18 mouse cellular contexts compared by ENCODE assay signal in the genomic region with DNA sequence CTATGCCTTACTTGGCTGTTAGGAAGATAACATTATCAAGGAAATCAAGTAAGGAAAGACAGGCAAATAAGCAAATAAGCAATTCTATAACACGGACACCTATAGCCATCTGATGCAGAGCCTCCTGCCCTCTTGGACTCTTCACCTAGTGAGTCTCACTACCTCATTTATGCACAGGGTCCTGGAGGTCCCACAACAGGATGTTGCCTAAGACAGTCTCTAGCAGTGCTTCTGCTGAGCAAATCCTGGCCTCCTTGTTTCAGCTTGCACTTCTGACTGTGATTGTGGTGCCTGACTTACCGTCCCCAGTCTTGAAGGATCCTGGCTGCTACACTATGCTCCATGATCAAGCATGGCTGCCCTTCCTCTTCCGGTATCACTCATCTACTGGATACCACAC.
"Had no signal": no experiment of that assay in that cellular context is flagged by ENCODE, and none has a peak within 500 bp of the region (broad histone marks: within the 10 kb centered on the region; RNA-seq: fewer than 3 reads in every experiment).

No protein-coding gene starts in this region.

- H3K27ac ChIP-seq: kidney, embryonic 15.5 days; left cerebral cortex, adult 2 months; liver, embryonic 13.5 days; macrophage; midbrain, embryonic 12.5 days; midbrain, embryonic 15.5 days; neural tube, embryonic 13.5 days; stomach, postnatal 0 days had no signal

- H3K36me3 ChIP-seq: kidney, embryonic 15.5 days; liver, embryonic 13.5 days; midbrain, embryonic 12.5 days; midbrain, embryonic 15.5 days; neural tube, embryonic 13.5 days had no signal

- H3K9me3 ChIP-seq: kidney, embryonic 15.5 days; liver, embryonic 13.5 days; midbrain, embryonic 12.5 days; midbrain, embryonic 15.5 days; neural tube, embryonic 13.5 days had no signal

- H3K4me1 ChIP-seq: liver, embryonic 13.5 days; midbrain, embryonic 12.5 days had no signal

- H3K4me2 ChIP-seq: kidney, embryonic 15.5 days; liver, embryonic 13.5 days; lung, embryonic 14.5 days; midbrain, embryonic 12.5 days; midbrain, embryonic 15.5 days; neural tube, embryonic 13.5 days had no signal

- DNase-seq: kidney, adult 8-10 months; kidney, postnatal 10 days; kidney, postnatal 36 days; layer of hippocampus, postnatal 36 days; liver, embryonic 13.5 days; lung, embryonic 14.5 days; retina, postnatal 1 day; thymus, adult 2 months; thymus, postnatal 14 days; thymus, postnatal 4 days had no signal

- ATAC-seq: lung, postnatal 0 days; midbrain, embryonic 15.5 days had no signal

- H3K27me3 ChIP-seq: kidney, embryonic 15.5 days; liver, embryonic 13.5 days; midbrain, embryonic 15.5 days; neural tube, embryonic 13.5 days had no signal

- H3K4me3 ChIP-seq: kidney, embryonic 15.5 days; left cerebral cortex, adult 2 months; liver, embryonic 13.5 days; midbrain, embryonic 12.5 days; midbrain, embryonic 15.5 days; neural tube, embryonic 13.5 days had no signal

- H3K9ac ChIP-seq: kidney, embryonic 15.5 days; liver, embryonic 13.5 days; lung, embryonic 14.5 days; midbrain, embryonic 12.5 days; midbrain, embryonic 15.5 days; neural tube, embryonic 13.5 days had no signal
